In genomic region chr12:52771931-52772330, GRCm38 (mm10) we compare ENCODE assay signal across 18 mouse cellular contexts.
A peak's percentile ranks its signal among the peaks of the same experiment; 100 is the strongest.
DNase-seq lines count a peak whose midpoint lies in the region; ATAC-seq and TF ChIP-seq lines count a peak whose summit lies in the region.
"Had no signal": no experiment of that assay in that cellular context is flagged by ENCODE, and none has a peak within 500 bp of the region (broad histone marks: within the 10 kb centered on the region; RNA-seq: fewer than 3 reads in every experiment).

No protein-coding gene starts in this region.

- H3K27ac ChIP-seq in lung, embryonic 15.5 days, result 0 out of 2 replicates have a peak overlapping the region, but pooled peaks have one; percentile 32
- 0 out of 2 replicates have a peak overlapping the region, but pooled peaks have one; percentile 64 for H3K27ac ChIP-seq in hindbrain, embryonic 10.5 days
- peak overlapping the region; percentile 72 for H3K27ac ChIP-seq in hindbrain, embryonic 15.5 days (replicated peaks)
- peak overlapping the region; percentile 68; the same call in 1 of the 2 replicates for H3K27ac ChIP-seq in stomach, embryonic 15.5 days
- H3K27ac ChIP-seq: gastrocnemius, adult 2 months; midbrain, embryonic 12.5 days had no signal

- H3K4me1 ChIP-seq in lung, embryonic 15.5 days, result peaks cover 20% of the 10 kb centered on the region
- H3K4me1 ChIP-seq in lung, adult 2 months (ENCODE audit: control insufficient read depth, insufficient read depth, low read length), result no peaks in the 10 kb centered on the region
- H3K4me1 ChIP-seq in hindbrain, embryonic 10.5 days (replicated peaks), result peaks cover 72% of the 10 kb centered on the region
- H3K4me1 ChIP-seq in hindbrain, embryonic 15.5 days (replicated peaks), result peaks cover 48% of the 10 kb centered on the region
- H3K4me1 ChIP-seq in stomach, embryonic 15.5 days, result 0 out of 2 replicates have a peak, but pooled peaks cover 11% of the 10 kb centered on the region

- no peak for TF ChIP-seq CTCF in lung, adult 2 months (IDR thresholded peaks at IDR 0.05; ENCODE audit: insufficient read depth, low read length)

- no peaks in the 10 kb centered on the region for H3K36me3 ChIP-seq in lung, embryonic 15.5 days
- H3K36me3 ChIP-seq in hindbrain, embryonic 10.5 days, result no peaks in the 10 kb centered on the region
- no peaks in the 10 kb centered on the region for H3K36me3 ChIP-seq in hindbrain, embryonic 15.5 days
- H3K36me3 ChIP-seq in stomach, embryonic 15.5 days, result no peaks in the 10 kb centered on the region
- H3K36me3 ChIP-seq: G1E; midbrain, embryonic 12.5 days had no signal

- no peak for ATAC-seq in lung, embryonic 15.5 days (ENCODE audit: borderline replicate concordance, extremely low read depth, low FRiP score, low TSS enrichment)
- no peak for ATAC-seq in hindbrain, embryonic 15.5 days (ENCODE audit: low FRiP score, low read depth)
- no peak for ATAC-seq in stomach, embryonic 15.5 days (ENCODE audit: insufficient read depth, low FRiP score, low read depth)
- ATAC-seq: CD4-positive, CD25-positive, alpha-beta regulatory T cell, adult 4 months had no signal

- no peaks in the 10 kb centered on the region for H3K27me3 ChIP-seq in lung, embryonic 15.5 days
- H3K27me3 ChIP-seq in hindbrain, embryonic 10.5 days (ENCODE audit: insufficient read depth, poor library complexity, severe bottlenecking), result no peaks in the 10 kb centered on the region
- H3K27me3 ChIP-seq in hindbrain, embryonic 15.5 days, result no peaks in the 10 kb centered on the region
- no peaks in the 10 kb centered on the region for H3K27me3 ChIP-seq in stomach, embryonic 15.5 days (replicated peaks)
- H3K27me3 ChIP-seq: midbrain, embryonic 12.5 days had no signal

- no peak overlapping the region for H3K4me3 ChIP-seq in lung, embryonic 15.5 days
- H3K4me3 ChIP-seq in lung, adult 2 months (replicated peaks; ENCODE audit: extremely low read depth, low read depth, low read length), result no peak overlapping the region
- no peak overlapping the region for H3K4me3 ChIP-seq in hindbrain, embryonic 10.5 days
- no peak overlapping the region for H3K4me3 ChIP-seq in hindbrain, embryonic 15.5 days
- no peak overlapping the region for H3K4me3 ChIP-seq in stomach, embryonic 15.5 days (replicated peaks)
- H3K4me3 ChIP-seq: gastrocnemius, adult 2 months; midbrain, embryonic 12.5 days; myocyte had no signal

- H3K9me3 ChIP-seq in lung, embryonic 15.5 days, result no peaks in the 10 kb centered on the region
- no peaks in the 10 kb centered on the region for H3K9me3 ChIP-seq in hindbrain, embryonic 10.5 days
- H3K9me3 ChIP-seq in hindbrain, embryonic 15.5 days, result no peaks in the 10 kb centered on the region
- H3K9me3 ChIP-seq in stomach, embryonic 15.5 days, result no peaks in the 10 kb centered on the region
- H3K9me3 ChIP-seq: midbrain, embryonic 12.5 days had no signal

- WGBS in lung, embryonic 15.5 days, result 55% methylated on average over 7 of the region's 7 CpGs
- 66% methylated on average over 7 of the region's 7 CpGs for WGBS in lung, adult 2 months
- WGBS in hindbrain, embryonic 10.5 days, result 68% methylated on average over 7 of the region's 7 CpGs
- 40% methylated on average over 7 of the region's 7 CpGs for WGBS in hindbrain, embryonic 15.5 days
- WGBS in stomach, embryonic 15.5 days, result 52% methylated on average over 7 of the region's 7 CpGs

- H3K4me2 ChIP-seq in lung, embryonic 15.5 days, result no peak overlapping the region
- peak overlapping the region; percentile 14 for H3K4me2 ChIP-seq in hindbrain, embryonic 15.5 days
- no peak overlapping the region for H3K4me2 ChIP-seq in stomach, embryonic 15.5 days
- H3K4me2 ChIP-seq: midbrain, embryonic 12.5 days had no signal

- no peak overlapping the region for H3K9ac ChIP-seq in lung, embryonic 15.5 days
- no peak overlapping the region for H3K9ac ChIP-seq in hindbrain, embryonic 15.5 days
- no peak overlapping the region for H3K9ac ChIP-seq in stomach, embryonic 15.5 days
- H3K9ac ChIP-seq: midbrain, embryonic 12.5 days had no signal

- no peak for DNase-seq in lung, adult 2 months
- DNase-seq in hindbrain, embryonic 10.5 days (ENCODE audit: low spot score), result no peak
- DNase-seq in cerebellum, adult 8-10 months, result no peak
- DNase-seq in gastrocnemius, postnatal 25 days, result no peak
- DNase-seq: adrenal gland, postnatal 36 days; gastrocnemius, adult 2 months; kidney, postnatal 4 days; liver; lung, adult 18-20 months; spleen, adult 18-20 months; thymus, postnatal 36 days had no signal

- TF ChIP-seq POLR2A in lung, adult 2 months (IDR thresholded peaks at IDR 0.05; ENCODE audit: borderline replicate concordance, extremely low read depth, low read depth, low read length), result no peak
